Mouse (Mus musculus): ENCODE results near the gene Cyld. TPM values are rescaled to one million over a fixed set of nuclear protein-coding genes. Genes with fewer than 3 reads are reported as not detected.

Cyld gene
- total RNA-seq (2012; rRNA removed): 7.2 and 8.4 TPM in 2 replicates
- 1 to 10 TPM in 1 of 2 experiments, not detected in 1; 7.8 TPM for polyA plus RNA-seq (2012; ENCODE audit: insufficient read depth in 1 of 2, insufficient read length in 2 of 2, low read depth in 1 of 2, low replicate concordance in 2 of 2, missing spikeins in 1 of 2)

- Histone ChIP-seq H3K9ac (ENCODE audit: control insufficient read depth, low read depth, low read length, poor library complexity, severe bottlenecking) (peak within 1 kb of the TSS; percentile 66), H3K9me3 (replicated peaks; ENCODE audit: insufficient read depth, low read length) (no peaks in the 10 kb centered on the region), H3K27me3 (ENCODE audit: control insufficient read depth in 1 of 2, insufficient read depth in 2 of 2, low read length in 2 of 2) (no peaks in the 10 kb centered on the region), H3K4me3 (ENCODE audit: control insufficient read depth in 1 of 2, insufficient read depth in 1 of 2, low read depth in 2 of 2, low read length in 2 of 2) (peak within 1 kb of the TSS; percentile 68 to 100), H3K79me2 (ENCODE audit: control insufficient read depth, insufficient read depth, low read length, poor library complexity) (peaks cover 3% of the 10 kb centered on the region; the same call in 1 of the 2 replicates), H3K4me1 (ENCODE audit: control insufficient read depth in 1 of 2, insufficient read depth in 2 of 2, low read length in 2 of 2) (peaks cover 5 to 21% of the 10 kb centered on the region in 2 experiments), H3K36me3 (ENCODE audit: control insufficient read depth in 1 of 2, insufficient read depth in 2 of 2, low read length in 2 of 2) (peaks cover 0 to 7% of the 10 kb centered on the region in 2 experiments; a peak in 2 of 4 replicates), H3K27ac (ENCODE audit: control insufficient read depth, low read depth, low read length) (peak within 1 kb of the TSS; percentile 22)
- peak; percentile 99 for DNase-seq (ENCODE audit: low read depth, low spot score)
- TF ChIP-seq POLR2AphosphoS2 (IDR thresholded peaks at IDR 0.05; ENCODE audit: low read length) (0 out of 2 replicates have a peak, but pooled peaks have one; percentile 36), CHD2 (IDR thresholded peaks at IDR 0.05; ENCODE audit: low read length) (0 out of 2 replicates have a peak, but pooled peaks have one; percentile 27), POLR2A (IDR thresholded peaks at IDR 0.05; ENCODE audit: control insufficient read depth in 1 of 2, insufficient read depth in 1 of 2, low read depth in 1 of 2, low read length in 2 of 2, poor library complexity in 1 of 2) (peak; percentile 53 to 59; a peak in 2 of 4 replicates), MAZ (IDR thresholded peaks at IDR 0.05; ENCODE audit: low read depth, low read length) (peak; percentile 94), MYB (IDR thresholded peaks at IDR 0.05; ENCODE audit: low read depth, low read length) (no peak), ZKSCAN1 (IDR thresholded peaks at IDR 0.05; ENCODE audit: low read depth, low read length) (no peak), SMC3 (IDR thresholded peaks at IDR 0.05; ENCODE audit: low read depth, low read length) (no peak), NELFE (IDR thresholded peaks at IDR 0.05; ENCODE audit: low read depth, low read length) (peak; percentile 39; the same call in 1 of the 2 replicates), TBP (IDR thresholded peaks at IDR 0.05; ENCODE audit: low read depth, low read length) (0 out of 2 replicates have a peak, but pooled peaks have one; percentile 10), E2F4 (IDR thresholded peaks at IDR 0.05; ENCODE audit: borderline replicate concordance, low read depth, low read length) (no peak), NRF1 (IDR thresholded peaks at IDR 0.05; ENCODE audit: insufficient read depth, low read depth, low read length, poor library complexity, severe bottlenecking) (peak; percentile 36; the same call in 1 of the 2 replicates), POLR2AphosphoS5 (IDR thresholded peaks at IDR 0.05; ENCODE audit: borderline replicate concordance, low read depth, low read length) (no peak), UBTF (IDR thresholded peaks at IDR 0.05; ENCODE audit: borderline replicate concordance, insufficient read depth, low read depth, low read length) (no peak), KAT2A (conservative IDR thresholded peaks at IDR 0.05; ENCODE audit: low read depth, low read length) (no peak; the same call in 1 of the 2 replicates), ELF1 (IDR thresholded peaks at IDR 0.05; ENCODE audit: low read depth, low read length) (peak; percentile 43), TCF12 (IDR thresholded peaks at IDR 0.05; ENCODE audit: low read depth, low read length) (0 out of 2 replicates have a peak, but pooled peaks have one; percentile 13), USF1 (IDR thresholded peaks at IDR 0.05; ENCODE audit: low read depth, low read length) (no peak; the same call in 1 of the 2 replicates), MYC (IDR thresholded peaks at IDR 0.05; ENCODE audit: low read depth, low read length) (no peak), ETS1 (IDR thresholded peaks at IDR 0.05; ENCODE audit: low read depth, low read length) (no peak), MEF2A (IDR thresholded peaks at IDR 0.05; ENCODE audit: extremely low read depth, insufficient replicate concordance, low read depth, low read length, poor library complexity, severe bottlenecking) (no peak), EP300 (IDR thresholded peaks at IDR 0.05; ENCODE audit: low read depth in 1 of 2, low read length in 2 of 2) (no peak), ZNF384 (IDR thresholded peaks at IDR 0.05; ENCODE audit: low read depth, low read length) (no peak), ZMIZ1 (IDR thresholded peaks at IDR 0.05; ENCODE audit: low read depth, low read length) (no peak), SIN3A (IDR thresholded peaks at IDR 0.05; ENCODE audit: low read length) (peak; percentile 14), MAX (IDR thresholded peaks at IDR 0.05; ENCODE audit: low read length) (no peak), MXI1 (IDR thresholded peaks at IDR 0.05; ENCODE audit: low read depth, low read length) (peak; percentile 21), HCFC1 (IDR thresholded peaks at IDR 0.05; ENCODE audit: low read depth, low read length) (peak; percentile 78), BHLHE40 (IDR thresholded peaks at IDR 0.05; ENCODE audit: borderline replicate concordance, low read depth, low read length) (no peak), USF2 (IDR thresholded peaks at IDR 0.05; ENCODE audit: borderline replicate concordance in 1 of 2, insufficient read depth in 1 of 2, low read depth in 1 of 2, low read length in 2 of 2) (no peak)
Observed at GRCm38 (mm10) chr8:88696721-88697641, at the start of gene Cyld. Cyld (plus strand) TSS chr8:88697028.

All from MEL (cell line).